Mouse (Mus musculus) testis, adult 2 months (tissue): ENCODE measurements around the gene Ndrg2. TPM values are rescaled to one million over a fixed set of nuclear protein-coding genes. Genes with fewer than 3 reads are reported as not detected.
A peak's percentile ranks its signal among the peaks of the same experiment; 100 is the strongest.

Source experiments
- H3K27ac ChIP-seq: fragments of 200-500 bp; 2 replicates; pipeline ENCODE4 v1.5.1; 2012; ENCODE audit warnings: low read depth, low read length; ENCODE audit not compliant: control insufficient read depth, insufficient read depth
- H3K27me3 ChIP-seq: fragments of 200-500 bp; 2 replicates; pipeline ENCODE4 v1.6.1; 2012; ENCODE audit warnings: mild to moderate bottlenecking, low read length, moderate library complexity; ENCODE audit not compliant: control insufficient read depth, insufficient read depth
- H3K36me3 ChIP-seq: fragments of 200-500 bp; 2 replicates; pipeline ENCODE4 v1.6.1; 2012; ENCODE audit warnings: mild to moderate bottlenecking, low read length; ENCODE audit not compliant: control insufficient read depth, insufficient read depth
- H3K4me1 ChIP-seq: fragments of 200-500 bp; 2 replicates; pipeline ENCODE4 v1.6.1; 2012; ENCODE audit warnings: low read length; ENCODE audit not compliant: control insufficient read depth, insufficient read depth
- H3K4me3 ChIP-seq: fragments of 200-500 bp; 2 replicates; pipeline ENCODE4 v1.5.1; 2012; ENCODE audit warnings: low read depth, mild to moderate bottlenecking, low read length, moderate library complexity, mixed read lengths; ENCODE audit not compliant: control insufficient read depth
- CTCF ChIP-seq: fragments of 200-500 bp; IDR thresholded peaks from 2 replicates; pipeline ENCODE4 v1.5.1; 2012; ENCODE audit warnings: low read depth, mild to moderate bottlenecking, inconsistent platforms, low read length, moderate library complexity; ENCODE audit not compliant: control insufficient read depth, insufficient read depth, insufficient replicate concordance
- POLR2A ChIP-seq: fragments of 200-500 bp; IDR thresholded peaks from 2 replicates; pipeline ENCODE4 v1.6.1; 2012; ENCODE audit warnings: low read depth, mild to moderate bottlenecking, inconsistent platforms, low read length, moderate library complexity; ENCODE audit not compliant: control insufficient read depth
- polyA plus RNA-seq: library from polyadenylated mRNA; depleted of rRNA; stranded (reverse); fragments of >200 nt; gene quantifications from 2 replicates; pipeline ENCODE4 v1.2.3, GENCODE M21; 2012

The Ndrg2 gene
- polyA plus RNA-seq, 1 experiment, result 31.6 TPM

DNA sequence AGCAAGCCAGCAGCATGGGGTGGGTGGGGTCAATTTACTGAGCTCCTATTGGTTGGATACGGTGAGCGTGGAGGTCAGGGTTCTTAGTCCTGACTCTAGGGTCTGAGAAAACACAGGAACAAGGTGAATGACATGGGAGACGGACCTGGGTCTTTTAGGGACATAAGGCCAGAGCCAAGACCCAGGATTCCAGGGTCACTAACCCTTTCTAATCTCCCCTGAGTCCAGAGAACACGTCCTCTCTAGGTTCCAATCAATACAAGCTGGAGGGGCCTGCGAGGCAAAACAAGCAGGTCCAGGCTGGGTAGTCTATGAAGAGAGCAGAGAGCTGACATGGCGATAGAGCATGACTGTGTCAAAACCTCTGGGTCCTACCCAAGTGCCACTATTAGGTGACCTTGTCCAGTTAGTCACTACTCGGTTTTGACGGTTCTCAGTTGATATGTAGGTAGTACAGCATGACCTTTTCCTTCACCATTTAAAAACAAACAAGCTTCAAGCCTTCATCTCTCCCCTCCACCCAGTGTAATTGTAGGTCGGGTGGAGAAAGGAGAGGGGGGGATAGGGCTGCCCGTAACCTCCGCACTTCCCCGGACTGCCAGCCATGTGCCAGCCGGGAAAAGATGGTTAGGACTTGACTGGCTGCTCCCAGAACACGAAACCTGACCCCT lies 1.4 kb downstream of the Ndrg2 start:
- TF ChIP-seq CTCF, result no peak
- no peak for TF ChIP-seq POLR2A
- Histone ChIP-seq H3K36me3 (no peaks in the 10 kb centered on the region), H3K27ac (no peak overlapping the region), H3K4me1 (peaks cover 15% of the 10 kb centered on the region), H3K27me3 (no peaks in the 10 kb centered on the region), H3K4me3 (peak overlapping the region; percentile 76)

DNA sequence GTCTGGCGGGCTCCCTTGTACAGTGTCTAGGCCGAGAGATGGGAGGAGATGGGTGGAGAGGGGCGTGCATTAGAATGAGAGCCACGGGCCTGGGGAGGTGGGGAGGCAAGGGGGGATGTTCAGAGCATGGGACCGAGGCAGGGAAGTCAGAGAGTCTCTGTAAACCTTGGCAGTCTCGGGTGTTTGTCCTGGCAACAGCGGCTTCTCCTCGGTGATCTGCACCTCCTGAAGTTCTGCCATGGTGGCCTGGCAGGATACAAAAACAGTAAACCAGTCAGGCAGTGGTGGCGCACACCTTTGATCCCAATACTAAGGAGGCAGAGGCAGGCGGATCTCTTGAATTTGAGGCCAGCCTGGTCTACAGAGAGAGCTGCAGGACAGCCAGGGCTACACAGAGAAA lies 2.7 kb downstream of the Ndrg2 start:
- Histone ChIP-seq H3K27me3 (no peaks in the 10 kb centered on the region), H3K36me3 (no peaks in the 10 kb centered on the region), H3K27ac (no peak overlapping the region), H3K4me3 (no peak overlapping the region), H3K4me1 (peaks cover 15% of the 10 kb centered on the region)
- TF ChIP-seq CTCF (no peak), POLR2A (no peak)

DNA sequence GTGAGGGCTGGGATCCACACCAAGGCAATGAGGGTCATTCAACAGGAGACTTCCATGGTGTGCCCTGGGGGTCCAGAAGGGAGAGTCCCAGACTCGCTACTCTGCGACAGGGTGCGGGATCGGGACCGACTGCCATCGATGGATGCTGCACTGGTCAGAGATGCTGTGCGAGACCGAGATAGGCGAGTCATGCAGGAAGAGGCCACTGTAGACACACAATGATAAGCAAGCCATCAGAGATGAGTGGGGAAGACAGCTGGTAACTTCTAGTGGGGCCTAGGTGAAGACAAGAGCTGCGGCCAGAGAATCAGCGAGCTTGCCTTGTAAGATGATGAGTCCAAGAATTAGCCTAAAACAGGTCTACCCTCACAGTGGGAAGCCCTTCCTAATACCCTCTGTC lies 7.9 kb downstream of the Ndrg2 start:
- TF ChIP-seq POLR2A (no peak), CTCF (no peak)
- no peaks in the 10 kb centered on the region for H3K4me1 ChIP-seq
- no peak overlapping the region for H3K27ac ChIP-seq
- H3K36me3 ChIP-seq, result no peaks in the 10 kb centered on the region
- no peak overlapping the region for H3K4me3 ChIP-seq
- no peaks in the 10 kb centered on the region for H3K27me3 ChIP-seq

DNA sequence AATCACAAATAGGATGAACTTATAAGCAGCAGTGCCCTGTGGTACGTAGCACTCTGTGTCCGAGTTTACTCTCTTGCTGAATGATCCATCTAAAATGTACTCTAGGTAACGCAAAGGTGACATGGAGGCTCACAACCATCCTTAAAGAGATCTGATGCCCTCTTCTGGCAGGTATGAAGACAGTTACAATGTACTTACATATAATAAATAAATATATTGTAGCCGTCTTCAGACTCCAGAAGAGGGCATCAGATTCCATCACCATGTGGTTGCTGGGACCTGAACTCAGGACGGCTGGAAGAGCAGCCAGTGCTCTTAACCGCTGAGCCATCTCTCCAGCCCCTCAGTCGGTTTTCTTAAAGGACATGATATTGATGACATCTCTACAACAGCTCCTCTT lies 9.3 kb downstream of the Ndrg2 start:
- H3K27ac ChIP-seq, result no peak overlapping the region
- no peak for TF ChIP-seq CTCF
- no peak for TF ChIP-seq POLR2A
- no peaks in the 10 kb centered on the region for H3K27me3 ChIP-seq
- no peak overlapping the region for H3K4me3 ChIP-seq
- no peaks in the 10 kb centered on the region for H3K4me1 ChIP-seq
- no peaks in the 10 kb centered on the region for H3K36me3 ChIP-seq

DNA sequence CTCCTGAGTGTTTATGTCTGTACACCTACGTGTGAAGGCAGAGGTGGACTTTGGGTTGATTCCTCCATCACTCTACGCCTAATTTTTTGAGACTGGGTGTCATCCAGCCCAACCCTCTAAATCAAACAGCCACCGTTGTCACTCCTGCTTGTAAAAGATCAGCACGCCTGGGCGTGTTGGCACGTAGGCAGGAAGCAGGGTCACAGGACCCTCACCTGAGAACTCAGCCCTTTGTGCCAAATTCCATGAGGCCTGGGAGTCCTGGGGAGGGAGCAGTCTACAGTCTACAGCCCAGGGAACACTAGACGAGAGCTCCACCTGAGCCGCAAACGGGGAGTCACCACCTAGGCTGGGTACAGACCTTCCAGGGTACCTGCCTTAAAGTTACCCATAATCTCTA lies 10.2 kb downstream of the Ndrg2 start:
- Histone ChIP-seq H3K36me3 (no peaks in the 10 kb centered on the region), H3K4me3 (no peak overlapping the region), H3K4me1 (no peaks in the 10 kb centered on the region), H3K27ac (no peak overlapping the region), H3K27me3 (no peaks in the 10 kb centered on the region)
- TF ChIP-seq CTCF (no peak), POLR2A (no peak)

DNA sequence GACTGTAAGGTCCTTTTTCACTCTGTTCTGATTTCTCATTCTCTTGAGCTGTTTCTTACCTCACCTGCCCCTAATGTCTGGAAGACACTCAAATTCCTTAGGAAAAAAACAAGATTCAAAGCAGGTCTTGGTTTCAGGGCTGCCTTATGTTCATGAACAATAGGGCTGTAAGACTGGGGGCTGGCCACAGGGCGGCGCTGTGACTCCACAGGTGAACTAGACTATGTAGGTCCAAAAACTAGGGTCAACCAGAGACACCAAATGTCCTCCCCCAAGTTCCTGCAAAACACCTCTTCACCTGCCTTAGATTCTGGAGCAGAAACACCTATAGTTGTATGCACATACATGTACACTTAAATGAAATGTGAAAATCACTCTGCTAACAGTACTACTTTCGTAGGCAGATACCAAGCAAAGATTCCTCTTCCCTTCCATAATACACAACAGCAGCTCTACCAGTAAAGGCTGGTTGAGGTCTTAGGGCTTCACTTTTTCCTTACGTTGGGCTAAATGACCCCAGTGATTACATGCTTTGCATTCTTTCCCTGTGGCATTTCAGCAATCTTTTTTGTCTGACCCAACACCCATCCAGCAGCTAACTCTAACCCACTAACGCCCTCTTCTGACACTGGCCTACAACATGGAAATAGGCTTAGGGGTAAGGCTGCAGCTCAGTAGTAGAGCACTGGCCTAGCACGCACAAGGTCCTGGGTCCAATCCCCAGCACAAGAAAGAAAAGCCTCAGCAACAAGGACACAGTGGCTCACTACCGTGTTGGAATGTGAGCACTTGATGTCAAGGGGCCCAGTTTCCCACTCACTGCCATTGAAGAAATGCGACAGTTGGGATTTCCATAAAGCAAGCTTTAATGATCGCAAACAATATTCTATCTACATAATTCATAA lies 10.9 kb downstream of the Ndrg2 start:
- Histone ChIP-seq H3K4me1 (no peaks in the 10 kb centered on the region), H3K27ac (no peak overlapping the region), H3K27me3 (no peaks in the 10 kb centered on the region), H3K36me3 (no peaks in the 10 kb centered on the region), H3K4me3 (no peak overlapping the region)
- TF ChIP-seq POLR2A (no peak), CTCF (peak; percentile 86)

DNA sequence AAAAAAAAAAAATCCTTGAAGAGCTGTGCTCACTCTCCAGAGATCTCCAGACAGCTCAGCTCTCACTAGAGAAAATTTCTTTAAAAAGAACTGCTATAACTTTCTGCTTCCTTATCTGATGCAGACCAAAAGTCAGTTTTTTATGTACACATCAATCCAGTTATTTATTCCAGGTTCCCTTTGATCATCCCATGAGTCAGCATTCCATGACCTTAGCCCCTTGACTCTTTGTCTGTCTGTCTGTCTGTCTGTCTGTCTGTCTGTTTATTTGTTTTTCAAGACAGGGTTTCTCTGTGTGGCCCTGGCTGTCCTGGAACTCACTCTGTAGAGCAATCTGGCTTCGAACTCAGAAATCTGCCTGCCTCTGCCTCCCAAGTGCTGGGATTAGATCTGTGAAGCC lies 14.6 kb downstream of the Ndrg2 start:
- TF ChIP-seq CTCF (no peak), POLR2A (no peak)
- Histone ChIP-seq H3K27ac (no peak overlapping the region), H3K36me3 (no peaks in the 10 kb centered on the region), H3K27me3 (no peaks in the 10 kb centered on the region), H3K4me3 (no peak overlapping the region), H3K4me1 (no peaks in the 10 kb centered on the region; the same call in 1 of the 2 replicates)
